Mouse (Mus musculus) thymus, postnatal 25 days (tissue): ENCODE measurements at regions not wholly inside any gene's neighbourhood (a gene's known extent, or its start where the extent isn't known, plus 50 kb on each side); places are given as distances from the start of the nearest gene placed in this dataset.

Source experiments
- DNase-seq: peaks from one replicate; pipeline ENCODE4 v3.0.0; 2022

GRCm38 (mm10) chr13:118849541-118849940, 179.9 kb downstream of the Fgf10 start:
- no peak for DNase-seq

- DNase-seq: no peak
Observed at GRCm38 (mm10) chr13:118850708-118851107, 181.1 kb downstream of the Fgf10 start.

DNA sequence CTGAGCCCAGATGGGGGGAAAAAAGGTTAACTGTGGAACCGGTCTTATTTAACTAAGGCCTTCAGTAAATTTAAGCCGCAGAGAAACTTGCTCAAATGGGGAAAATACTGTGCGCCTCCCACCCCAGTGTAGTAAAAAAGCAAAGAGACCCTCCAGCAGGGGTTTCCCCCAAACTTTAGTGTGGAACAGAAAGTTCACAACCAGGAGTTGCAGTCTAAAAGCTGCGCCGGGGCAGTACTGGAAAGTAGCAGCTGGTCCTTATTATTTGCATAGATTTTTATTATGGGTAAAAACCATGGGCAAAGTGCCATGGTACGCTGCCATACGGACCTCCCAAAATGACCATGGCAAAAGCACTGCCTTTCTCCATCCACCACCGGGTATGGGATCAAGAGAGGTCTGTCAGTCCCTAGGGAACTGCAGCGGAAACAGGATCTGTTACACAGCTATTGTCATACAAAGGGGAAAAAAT, 216.8 kb downstream of the Fgf10 start:
- no peak for DNase-seq

- no peak for DNase-seq
Observed at GRCm38 (mm10) chr13:118895079-118895478, 225.5 kb downstream of the Fgf10 start.

DNA sequence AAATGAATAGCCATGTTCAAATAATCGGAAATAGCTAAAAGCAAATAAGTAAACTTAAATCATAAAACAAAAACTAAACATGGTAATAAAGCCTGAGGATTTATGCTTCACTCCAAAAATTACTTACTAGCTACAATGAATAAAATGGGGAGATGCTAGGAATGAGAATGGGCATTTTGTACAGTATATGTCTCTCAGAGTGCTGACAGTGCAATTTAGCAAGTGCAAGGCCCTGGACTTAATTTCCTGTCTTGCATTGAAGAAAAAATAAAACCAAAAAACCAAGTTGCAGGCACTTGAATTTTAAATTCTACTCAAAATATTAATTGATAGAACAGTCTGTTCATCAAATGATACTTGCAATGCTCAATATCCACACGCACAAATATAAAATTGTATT, 232.4 kb downstream of the Fgf10 start:
- no peak for DNase-seq

DNA sequence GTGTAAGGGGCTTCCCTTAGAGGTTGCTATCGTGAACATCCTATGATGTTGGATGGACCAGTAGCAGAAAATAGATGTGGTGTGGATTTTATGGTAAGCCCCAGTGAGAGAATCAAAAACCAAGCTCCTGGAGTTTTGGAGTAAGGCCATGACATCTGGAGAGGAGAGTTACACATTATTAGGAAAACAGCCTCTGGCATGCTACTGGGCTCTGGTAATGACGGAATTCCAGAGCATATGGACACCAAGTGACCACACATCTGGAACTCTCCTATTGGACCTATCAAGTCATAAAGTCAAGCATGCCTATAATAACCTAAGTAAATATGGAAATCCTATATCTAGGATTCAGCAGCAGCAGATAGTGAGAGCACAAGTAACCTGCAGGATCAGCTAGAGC, 240.8 kb downstream of the Fgf10 start:
- no peak for DNase-seq

DNA sequence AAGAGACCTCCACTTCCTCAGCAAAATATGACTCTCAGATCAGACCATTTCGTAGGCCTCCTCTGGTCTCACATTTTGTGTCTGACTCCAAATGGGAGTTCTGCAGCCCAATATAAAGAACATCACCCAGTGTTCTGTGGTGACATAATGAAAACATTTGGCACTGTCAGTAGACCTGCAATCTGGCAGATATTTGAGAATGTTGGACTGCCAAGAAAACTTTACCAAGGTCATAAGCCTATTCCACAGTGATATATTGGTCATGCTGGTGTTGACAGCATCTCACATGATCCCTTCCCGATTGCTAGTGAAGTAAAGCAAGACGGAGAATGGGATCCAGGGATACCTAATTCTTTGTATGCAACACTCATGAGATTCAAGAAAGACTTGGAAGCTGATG, 271.2 kb downstream of the Fgf10 start:
- no peak for DNase-seq

GRCm38 (mm10) chr13:118966120-118966676, 296.6 kb downstream of the Fgf10 start:
- no peak for DNase-seq

GRCm38 (mm10) chr13:118967707-118968106, 298.1 kb downstream of the Fgf10 start:
- no peak for DNase-seq

- DNase-seq: no peak
Observed at GRCm38 (mm10) chr13:118975008-118975407, 305.4 kb downstream of the Fgf10 start.

DNA sequence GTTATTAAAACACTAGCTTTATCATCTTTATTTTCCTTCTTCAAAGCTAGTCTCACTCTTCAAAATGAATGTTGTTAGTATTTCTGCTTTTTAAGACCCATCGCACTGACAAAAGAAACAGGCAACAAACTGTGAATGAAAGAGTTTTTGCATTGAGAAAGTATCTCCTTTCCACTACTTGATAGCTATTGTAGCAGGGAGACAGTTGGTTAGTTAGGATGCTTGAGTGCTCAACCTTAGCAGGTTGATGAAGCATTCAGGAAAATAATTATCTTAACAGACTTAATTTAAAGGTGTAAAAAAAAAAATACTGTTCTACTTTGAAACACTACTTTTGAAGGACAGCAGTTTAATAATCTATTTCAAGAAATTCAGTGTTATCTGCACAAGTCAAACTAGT, 305.9 kb downstream of the Fgf10 start:
- no peak for DNase-seq

- no peak for DNase-seq
Observed at GRCm38 (mm10) chr13:118979505-118979904, 309.9 kb downstream of the Fgf10 start.

GRCm38 (mm10) chr13:118981196-118981810, 311.7 kb downstream of the Fgf10 start:
- DNase-seq: no peak

GRCm38 (mm10) chr13:118985285-118985684, 315.7 kb downstream of the Fgf10 start:
- no peak for DNase-seq

DNA sequence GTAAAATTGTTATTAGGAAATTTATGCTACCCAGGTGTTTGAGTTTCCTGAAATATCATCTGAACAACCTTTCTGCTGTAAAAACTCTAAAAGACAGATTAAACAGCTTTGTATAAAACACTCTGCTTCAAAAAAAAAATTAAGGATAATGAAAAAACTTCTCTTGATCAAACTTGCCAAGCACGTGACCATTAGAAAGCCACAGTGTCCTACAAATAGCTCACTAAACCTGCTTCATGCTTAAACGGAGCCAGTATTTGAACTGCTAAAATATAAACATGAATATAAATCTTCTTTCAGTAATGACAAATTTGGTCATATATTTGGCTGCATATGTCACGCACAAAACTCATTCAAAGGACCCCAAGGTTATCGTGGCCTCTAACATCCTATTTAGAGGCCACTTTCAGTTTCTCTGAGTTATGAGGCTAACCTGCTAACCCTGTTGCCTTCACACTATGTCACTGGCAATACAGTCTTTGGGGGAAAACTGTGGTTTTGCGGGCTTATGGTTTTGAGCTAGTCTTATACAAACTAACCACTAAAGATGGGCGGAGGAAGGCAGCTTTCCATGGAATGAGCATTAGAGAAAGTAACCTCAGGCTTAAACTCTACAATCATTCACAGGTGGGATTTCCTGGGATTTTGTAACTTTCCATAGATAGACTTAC, 355.8 kb downstream of the Fgf10 start:
- no peak for DNase-seq

DNA sequence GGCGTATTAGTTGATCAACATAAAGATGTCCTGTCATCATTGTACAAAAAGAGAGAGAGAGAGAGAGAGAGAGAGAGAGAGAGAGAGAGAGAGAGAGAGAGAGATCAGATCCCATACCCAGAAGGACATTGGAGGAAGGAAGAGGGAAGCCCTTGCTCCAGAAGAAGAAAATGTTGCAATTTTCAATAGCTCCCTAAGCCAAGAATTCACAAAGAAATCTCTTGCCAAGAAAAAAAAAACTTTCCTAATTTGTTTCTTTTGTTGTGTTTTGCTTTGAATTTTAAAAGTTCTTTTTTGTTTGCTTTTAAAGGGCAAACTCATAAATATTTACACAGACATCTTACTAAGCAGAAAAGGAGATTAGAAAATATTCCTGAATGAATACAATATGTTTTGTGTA, 370.0 kb downstream of the Fgf10 start:
- no peak for DNase-seq

DNA sequence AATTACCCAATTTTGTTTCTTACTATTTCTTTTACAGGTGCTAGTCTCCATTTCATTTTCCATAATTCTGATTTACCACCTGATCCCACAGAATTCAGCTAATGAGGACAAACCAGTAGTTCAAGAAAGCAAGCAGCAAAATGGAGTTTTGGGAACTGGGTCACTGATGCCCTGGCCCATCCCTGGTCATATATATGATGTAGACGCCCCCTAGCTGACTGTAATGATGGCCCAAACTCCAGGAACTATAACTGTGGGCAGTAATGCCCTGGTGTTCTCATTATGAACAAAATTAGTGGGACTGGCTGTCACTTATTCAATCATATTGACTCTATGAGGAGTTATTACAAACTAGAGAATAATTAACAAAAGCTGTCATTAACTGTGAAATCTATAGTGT, 375.5 kb downstream of the Fgf10 start:
- DNase-seq: no peak

DNA sequence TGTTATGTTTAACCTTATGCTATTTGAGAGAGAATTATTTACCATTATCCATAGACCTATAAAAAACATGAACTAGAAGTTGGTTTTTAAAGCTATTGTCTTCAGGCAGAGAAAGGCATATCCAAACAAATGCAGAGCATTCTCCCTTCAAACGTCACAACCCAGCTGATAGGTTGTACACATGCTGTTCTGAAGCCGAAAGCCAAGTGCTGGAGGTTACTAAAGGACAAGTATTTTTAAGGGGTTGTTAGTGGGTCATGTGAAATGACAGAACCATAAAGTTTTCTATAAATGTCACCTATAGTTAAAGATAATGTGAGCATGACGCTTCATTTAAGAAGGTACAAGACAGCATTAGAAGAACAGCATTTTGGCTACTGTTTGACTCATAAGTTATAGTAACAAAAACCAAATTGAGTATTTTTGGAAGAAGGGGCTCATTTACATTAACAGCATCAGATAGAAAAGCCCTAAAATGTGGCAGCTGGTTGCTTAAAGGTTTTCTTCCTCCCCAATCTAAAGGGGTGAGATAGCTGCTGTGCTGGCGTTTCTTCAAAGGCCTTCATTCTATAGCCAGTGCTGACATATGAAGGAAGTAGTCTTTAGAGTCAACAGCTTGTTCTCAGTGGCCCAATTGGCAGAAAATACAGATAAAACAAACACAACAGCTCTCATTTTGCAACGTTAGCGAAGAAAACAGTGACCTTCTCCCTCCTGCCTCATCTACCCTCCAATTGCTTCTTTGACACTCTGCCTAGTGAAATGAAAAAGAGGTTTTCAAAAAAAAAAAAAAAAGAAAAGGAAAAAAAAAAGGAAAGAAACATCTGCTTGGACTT, 359.4 kb upstream of the Paip1 start:
- no peak for DNase-seq

GRCm38 (mm10) chr13:119069581-119069936, 358.8 kb upstream of the Paip1 start:
- DNase-seq: no peak

DNA sequence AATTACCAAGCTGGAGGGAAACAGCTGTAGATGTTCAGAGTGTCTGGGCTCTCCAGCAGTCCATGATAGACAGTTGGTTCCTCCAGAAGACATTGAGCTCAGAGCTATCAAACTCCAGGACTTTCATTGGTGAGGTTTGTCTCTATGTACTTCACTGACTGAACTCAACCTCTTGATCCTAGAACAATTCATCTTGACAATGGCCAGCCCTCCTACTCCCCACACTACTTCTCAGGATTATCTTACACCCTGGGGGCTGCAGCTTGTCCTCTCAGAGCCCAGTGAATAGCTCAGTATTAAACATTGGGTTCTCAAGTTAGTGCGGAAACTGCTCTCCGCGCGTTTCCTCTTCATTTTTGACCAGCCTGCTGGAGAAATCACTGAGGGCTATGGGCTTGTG, 349.2 kb upstream of the Paip1 start:
- no peak for DNase-seq

- no peak for DNase-seq
Observed at GRCm38 (mm10) chr13:119081691-119082090, 346.7 kb upstream of the Paip1 start.

DNA sequence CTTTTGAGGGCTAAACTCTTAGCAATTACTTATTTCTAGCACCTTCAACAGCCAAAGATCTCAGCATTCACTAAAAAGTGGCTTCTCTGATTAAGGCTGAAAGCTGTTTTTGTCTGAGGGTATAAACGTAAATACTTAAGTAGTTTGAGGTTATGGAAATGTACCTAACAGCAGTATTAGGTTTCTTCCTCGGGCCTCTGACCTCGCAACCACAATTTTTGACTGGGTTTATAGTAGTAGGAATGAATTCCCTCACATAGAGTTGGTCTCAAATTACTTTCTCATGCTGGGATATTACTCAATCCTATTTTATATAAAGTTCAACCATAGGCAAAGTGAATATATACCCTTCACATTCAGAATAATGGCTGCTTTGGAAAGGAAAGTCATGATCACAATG, 310.5 kb upstream of the Paip1 start:
- DNase-seq: no peak

DNA sequence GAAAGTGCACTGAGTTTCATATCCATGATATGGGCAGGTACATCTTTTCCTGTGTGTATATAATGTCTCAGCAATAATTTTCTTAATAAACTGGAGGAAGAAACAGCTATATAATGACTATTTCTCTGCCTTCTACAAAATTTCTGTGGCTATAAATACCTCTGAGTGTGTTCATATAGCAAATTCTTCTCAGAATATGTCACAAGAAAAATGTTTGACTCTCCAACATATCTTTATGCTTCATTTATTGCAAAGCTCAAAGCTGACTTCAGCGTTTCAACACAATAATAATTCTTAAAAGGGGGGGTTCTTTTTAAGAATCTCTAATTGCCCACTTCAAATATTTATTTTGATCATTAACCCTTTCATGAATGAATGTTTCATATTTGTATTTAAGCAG, 310.0 kb upstream of the Paip1 start:
- DNase-seq: no peak

- DNase-seq: no peak
Observed at GRCm38 (mm10) chr13:119140436-119140835, 288.0 kb upstream of the Paip1 start.
